Mouse (Mus musculus) thymus, adult 2 months (tissue): ENCODE results near the gene Igfbp5.

Source experiments
- CTCF ChIP-seq: fragments of 200-500 bp; IDR thresholded peaks from 2 replicates; pipeline ENCODE4 v1.5.1; 2012; ENCODE audit warnings: mild to moderate bottlenecking, control low read depth, low read length, moderate library complexity, borderline replicate concordance; ENCODE audit not compliant: control insufficient read depth, poor library complexity, insufficient read depth; ENCODE audit errors: extremely low read depth
- POLR2A ChIP-seq: fragments of 200-500 bp; IDR thresholded peaks from 2 replicates; pipeline ENCODE4 v1.6.1; 2012; ENCODE audit warnings: mild to moderate bottlenecking, low read length, control low read depth, moderate library complexity; ENCODE audit not compliant: control insufficient read depth, poor library complexity, insufficient read depth; ENCODE audit errors: extremely low read depth

GRCm38 (mm10) chr1:72869275-72869674 lies 5.4 kb downstream of the Igfbp5 start:
- no peak for TF ChIP-seq CTCF
- no peak for TF ChIP-seq POLR2A
